Mouse (Mus musculus) cerebellum, adult (tissue): Measurements from ENCODE around the gene Tmf1.

ENCODE experiments used
- ATAC-seq: cut with Nextera tagmentation; 2 replicates; pipeline ENCODE4 v1.9.2; 2017; ENCODE audit warnings: mild to moderate bottlenecking, moderate library complexity, mixed read lengths; ENCODE audit not compliant: insufficient number of reproducible peaks, low FRiP score, low TSS enrichment

Gene Tmf1

GRCm38 (mm10) chr6:97116896-97117295 lies 62.0 kb downstream of the Tmf1 start:
- no peak for ATAC-seq

GRCm38 (mm10) chr6:97114821-97115220 lies 64.1 kb downstream of the Tmf1 start:
- no peak for ATAC-seq

GRCm38 (mm10) chr6:97112177-97112576 lies 66.7 kb downstream of the Tmf1 start:
- no peak for ATAC-seq

GRCm38 (mm10) chr6:97106777-97107176 lies 72.1 kb downstream of the Tmf1 start:
- ATAC-seq = peak; percentile 65

GRCm38 (mm10) chr6:97106106-97106505 lies 72.8 kb downstream of the Tmf1 start:
- ATAC-seq = no peak

- ATAC-seq = no peak
These were observed 74.6 kb downstream of the Tmf1 start for GRCm38 (mm10) chr6:97104264-97104852.
